ENCODE assay signal across 19 mouse cellular contexts in the genomic region with DNA sequence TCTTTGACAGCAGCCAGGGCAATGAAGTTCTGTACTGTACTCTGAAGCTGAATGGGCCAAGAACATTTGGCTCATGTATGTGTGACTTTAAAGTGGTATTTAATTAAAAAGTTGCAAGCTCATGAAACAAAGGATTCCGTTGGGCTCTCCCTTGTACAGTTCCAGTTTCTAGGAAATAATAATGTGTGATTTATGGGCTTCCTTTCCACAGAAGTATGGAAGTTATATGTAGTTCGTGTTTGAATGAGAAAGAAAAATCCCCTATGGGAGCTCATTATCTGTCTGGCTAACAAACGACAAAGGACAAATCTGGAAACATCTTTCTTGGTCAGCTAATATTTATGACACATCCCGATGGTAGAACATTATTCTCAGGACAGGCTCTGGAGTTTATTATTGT.
DNase-seq lines count a peak whose midpoint lies in the region; ATAC-seq and TF ChIP-seq lines count a peak whose summit lies in the region.
"Had no signal": no experiment of that assay in that cellular context is flagged by ENCODE, and none has a peak within 500 bp of the region (broad histone marks: within the 10 kb centered on the region; RNA-seq: fewer than 3 reads in every experiment).

No protein-coding gene starts in this region.

- WGBS in kidney, postnatal 0 days = 40% methylated on average over 4 of the region's 4 CpGs
- WGBS in limb, embryonic 14.5 days = 39% methylated on average over 4 of the region's 4 CpGs
- WGBS in limb, embryonic 10.5 days = 90% methylated on average over 4 of the region's 4 CpGs

- no peak for TF ChIP-seq POLR2A in limb, embryonic 14.5 days (IDR thresholded peaks at IDR 0.05; ENCODE audit: borderline replicate concordance, extremely low read depth, insufficient read depth, insufficient read length)

- ATAC-seq in kidney, postnatal 0 days (replicated peaks; ENCODE audit: low FRiP score, low read depth) = no peak
- ATAC-seq in limb, embryonic 14.5 days (ENCODE audit: low FRiP score, low read depth) = no peak
- ATAC-seq: activated CD4-positive, CD25-positive, alpha-beta regulatory T cell, adult 4 months; CD4-positive, CD25-positive, alpha-beta regulatory T cell, adult 4 months; Patski had no signal

- H3K4me2 ChIP-seq in kidney, postnatal 0 days (ENCODE audit: low read length) = no peak overlapping the region
- no peak overlapping the region for H3K4me2 ChIP-seq in limb, embryonic 14.5 days (replicated peaks; ENCODE audit: low read depth, low read length, severe bottlenecking)

- H3K27ac ChIP-seq in kidney, postnatal 0 days = no peak overlapping the region
- H3K27ac ChIP-seq in limb, embryonic 14.5 days (replicated peaks; ENCODE audit: low read depth, low read length) = no peak overlapping the region
- H3K27ac ChIP-seq in limb, embryonic 10.5 days = no peak overlapping the region

- H3K27me3 ChIP-seq in kidney, postnatal 0 days (ENCODE audit: insufficient read depth, low read length) = no peaks in the 10 kb centered on the region
- H3K27me3 ChIP-seq in limb, embryonic 14.5 days (ENCODE audit: control insufficient read depth, insufficient read depth, low read length) = no peaks in the 10 kb centered on the region
- H3K27me3 ChIP-seq in limb, embryonic 10.5 days (ENCODE audit: low read depth, poor library complexity, severe bottlenecking) = no peaks in the 10 kb centered on the region
- H3K27me3 ChIP-seq: CH12.LX, Patski had no signal

- TF ChIP-seq CTCF in kidney, postnatal 0 days (IDR thresholded peaks at IDR 0.05; ENCODE audit: low read depth) = no peak

- H3K9ac ChIP-seq in kidney, postnatal 0 days (ENCODE audit: low read depth, low read length) = no peak overlapping the region
- no peak overlapping the region for H3K9ac ChIP-seq in limb, embryonic 14.5 days (ENCODE audit: low read depth, low read length, severe bottlenecking)

- H3K36me3 ChIP-seq in kidney, postnatal 0 days (ENCODE audit: insufficient read depth, low read length) = no peaks in the 10 kb centered on the region
- H3K36me3 ChIP-seq in limb, embryonic 14.5 days (ENCODE audit: control insufficient read depth, insufficient read depth, low read length) = no peaks in the 10 kb centered on the region
- no peaks in the 10 kb centered on the region for H3K36me3 ChIP-seq in limb, embryonic 10.5 days
- H3K36me3 ChIP-seq: G1E had no signal

- H3K4me1 ChIP-seq in kidney, postnatal 0 days (replicated peaks; ENCODE audit: insufficient read depth, low read length) = no peaks in the 10 kb centered on the region
- no peaks in the 10 kb centered on the region; the same call in 1 of the 2 replicates for H3K4me1 ChIP-seq in limb, embryonic 14.5 days (ENCODE audit: control insufficient read depth, insufficient read depth, low read length)
- H3K4me1 ChIP-seq in limb, embryonic 10.5 days = no peaks in the 10 kb centered on the region

- DNase-seq in kidney, postnatal 0 days (ENCODE audit: low spot score) = peak; percentile 75
- DNase-seq in kidney, adult 11 months = no peak
- peak; percentile 59 for DNase-seq in limb, embryonic 14.5 days (ENCODE audit: low spot score)
- no peak for DNase-seq in limb, embryonic 10.5 days (ENCODE audit: low spot score)
- DNase-seq: adrenal gland, adult 2 months; adrenal gland, adult 8-10 months; adrenal gland, postnatal 10 days; adrenal gland, postnatal 14 days; adrenal gland, postnatal 25 days; adrenal gland, postnatal 36 days; B cell, adult 2 months; cerebellum, adult 11 months; cerebellum, adult 11-12 months; cerebellum, adult 18-20 months had no signal

- no peaks in the 10 kb centered on the region for H3K9me3 ChIP-seq in kidney, postnatal 0 days (replicated peaks; ENCODE audit: low read length)
- no peaks in the 10 kb centered on the region for H3K9me3 ChIP-seq in limb, embryonic 14.5 days (ENCODE audit: control insufficient read depth, low read length)
- H3K9me3 ChIP-seq in limb, embryonic 10.5 days (replicated peaks) = no peaks in the 10 kb centered on the region

- no peak overlapping the region for H3K4me3 ChIP-seq in kidney, postnatal 0 days (replicated peaks; ENCODE audit: low read depth, low read length)
- H3K4me3 ChIP-seq in limb, embryonic 14.5 days (replicated peaks; ENCODE audit: low read length) = no peak overlapping the region
- no peak overlapping the region for H3K4me3 ChIP-seq in limb, embryonic 10.5 days

Comparison
In these comparisons a context has a peak if more than half of its experiments do, and no peak if none do; other contexts are left out.
1. DNase-seq: peak in kidney, postnatal 0 days (single experiment) and limb, embryonic 14.5 days (single experiment); none in kidney, adult 11 months (single experiment) and limb, embryonic 10.5 days (single experiment).